Mouse (Mus musculus): ENCODE results near the gene Plekhh2.

Gene Plekhh2

DNA sequence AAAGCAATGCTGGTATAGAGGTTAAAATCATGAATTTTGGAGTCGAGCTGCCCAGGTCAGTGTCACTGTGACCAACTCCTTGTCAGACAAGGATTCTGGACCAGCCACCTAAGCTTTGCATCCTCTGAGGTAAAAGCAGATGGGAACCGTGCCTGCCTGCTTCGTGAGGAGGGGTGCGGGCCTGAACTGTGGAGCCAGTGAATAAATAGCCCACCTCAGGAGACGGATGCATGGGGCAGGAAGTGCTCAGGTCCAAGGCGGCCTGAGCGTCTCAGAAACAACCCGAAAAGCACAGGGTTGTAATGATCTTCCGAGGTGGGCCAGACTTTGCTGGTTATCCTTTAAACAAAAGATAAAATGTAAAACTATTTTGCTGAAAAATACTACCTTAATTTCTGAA lies 133.4 kb downstream of the Plekhh2 start:
- no peaks in the 10 kb centered on the region for H3K27me3 ChIP-seq (ENCODE audit: control insufficient read depth, insufficient read depth, low read length, poor library complexity, severe bottlenecking)
- no peak for DNase-seq (ENCODE audit: low read depth, low spot score)
- H3K36me3 ChIP-seq (ENCODE audit: control insufficient read depth, insufficient read depth, low read length, poor library complexity, severe bottlenecking) = no peaks in the 10 kb centered on the region

DNA sequence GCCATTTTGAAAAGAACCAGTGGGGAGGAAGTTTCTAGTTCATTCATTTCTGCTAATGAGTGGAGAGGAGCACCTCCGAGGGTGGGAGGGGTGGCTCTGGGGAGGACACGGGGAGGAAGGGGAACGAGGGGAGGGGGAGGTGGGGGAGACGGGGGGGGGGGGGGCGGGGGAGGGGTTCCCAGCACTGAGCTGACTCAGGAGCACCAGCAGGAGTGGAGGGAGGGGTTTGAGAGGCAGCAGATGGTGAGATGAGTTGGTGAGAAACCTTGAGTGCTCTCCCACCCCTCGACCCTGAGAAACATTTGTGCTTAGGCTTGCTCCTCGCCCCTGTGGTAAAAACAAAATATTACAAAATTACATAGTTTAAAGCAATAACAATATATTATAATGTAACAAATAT lies 134.2 kb downstream of the Plekhh2 start:
- no peaks in the 10 kb centered on the region for H3K27me3 ChIP-seq (ENCODE audit: control insufficient read depth, insufficient read depth, low read length, poor library complexity, severe bottlenecking)
- H3K36me3 ChIP-seq (ENCODE audit: control insufficient read depth, insufficient read depth, low read length, poor library complexity, severe bottlenecking) = no peaks in the 10 kb centered on the region
- no peak for DNase-seq (ENCODE audit: low read depth, low spot score)

DNA sequence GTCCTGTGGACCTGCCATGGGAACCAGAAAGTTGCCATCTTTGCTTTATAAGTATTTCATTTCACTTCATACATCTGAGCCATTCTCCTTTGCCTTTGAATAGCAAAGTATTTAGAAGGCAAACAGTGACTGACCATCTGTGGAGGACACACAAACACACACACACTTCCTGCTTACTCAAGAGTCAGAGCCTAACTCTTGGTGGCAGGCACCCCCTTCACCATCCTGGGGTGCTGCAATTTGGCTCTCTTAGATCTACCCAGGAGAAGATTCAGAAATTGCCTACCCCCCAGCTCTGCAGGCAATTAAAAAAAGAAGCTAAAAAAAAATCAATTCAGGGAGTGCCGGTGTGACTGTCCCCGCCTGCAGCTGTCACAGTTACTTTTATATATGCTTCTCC lies 134.8 kb downstream of the Plekhh2 start:
- Histone ChIP-seq H3K27me3 (ENCODE audit: control insufficient read depth, insufficient read depth, low read length, poor library complexity, severe bottlenecking) (no peaks in the 10 kb centered on the region), H3K36me3 (ENCODE audit: control insufficient read depth, insufficient read depth, low read length, poor library complexity, severe bottlenecking) (no peaks in the 10 kb centered on the region)
- no peak for DNase-seq (ENCODE audit: low read depth, low spot score)

DNA sequence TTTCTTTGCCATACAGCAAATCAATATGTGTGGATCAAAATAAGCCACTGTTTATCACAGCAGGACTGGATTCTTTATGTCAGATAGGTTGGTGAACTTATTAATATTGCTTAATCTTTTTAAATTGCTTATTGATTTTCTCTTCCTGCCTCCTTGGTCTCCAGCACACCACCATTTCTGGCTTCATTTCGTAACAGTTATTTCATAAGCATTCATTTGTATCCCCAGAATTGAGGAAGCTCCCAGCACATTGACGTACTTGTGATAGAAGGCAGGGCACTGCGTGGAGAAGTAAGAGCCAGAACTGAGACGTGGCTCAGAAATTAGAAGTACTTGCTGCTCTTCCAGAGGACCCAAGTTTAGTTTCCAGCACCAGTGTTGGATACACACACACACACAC lies 135.9 kb downstream of the Plekhh2 start:
- Histone ChIP-seq H3K27me3 (ENCODE audit: control insufficient read depth, insufficient read depth, low read length, poor library complexity, severe bottlenecking) (no peaks in the 10 kb centered on the region), H3K36me3 (ENCODE audit: control insufficient read depth, insufficient read depth, low read length, poor library complexity, severe bottlenecking) (no peaks in the 10 kb centered on the region)
- no peak for DNase-seq (ENCODE audit: low read depth, low spot score)

DNA sequence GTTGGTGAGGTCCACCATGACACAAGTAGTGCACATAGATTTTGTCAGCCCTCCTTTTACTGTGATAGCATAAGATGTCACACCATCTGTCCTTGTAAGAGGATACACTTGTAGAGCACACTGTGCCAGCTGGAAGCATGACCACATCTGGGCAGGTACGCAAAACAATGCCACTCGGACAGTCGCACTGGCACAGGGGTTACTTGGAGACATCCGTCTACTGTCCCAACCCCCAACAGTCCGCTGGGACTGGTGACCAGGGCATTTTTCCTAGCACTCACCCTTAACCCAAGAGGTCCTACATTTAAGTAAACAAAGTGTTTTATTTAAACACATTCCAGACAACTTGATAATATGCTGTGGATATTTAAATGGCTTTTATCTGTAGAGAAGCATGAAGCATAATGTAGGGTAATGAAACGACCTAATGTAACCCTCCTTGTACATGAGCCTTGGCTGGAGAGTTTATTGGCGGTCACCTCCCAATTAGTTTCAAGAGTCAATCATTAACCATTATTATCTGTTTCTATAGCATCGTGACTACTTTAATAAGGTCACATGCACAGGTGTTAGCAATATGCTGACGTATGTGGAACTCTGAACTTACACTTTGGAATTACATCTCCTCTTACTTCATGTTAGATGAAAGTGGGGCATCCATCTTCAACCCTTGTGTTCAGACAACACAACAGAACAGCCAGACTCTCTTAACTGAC lies 138.8 kb downstream of the Plekhh2 start:
- Histone ChIP-seq H3K36me3 (ENCODE audit: control insufficient read depth, insufficient read depth, low read length, poor library complexity, severe bottlenecking) (no peaks in the 10 kb centered on the region), H3K27me3 (ENCODE audit: control insufficient read depth, insufficient read depth, low read length, poor library complexity, severe bottlenecking) (no peaks in the 10 kb centered on the region)
- DNase-seq (ENCODE audit: low read depth, low spot score) = no peak

DNA sequence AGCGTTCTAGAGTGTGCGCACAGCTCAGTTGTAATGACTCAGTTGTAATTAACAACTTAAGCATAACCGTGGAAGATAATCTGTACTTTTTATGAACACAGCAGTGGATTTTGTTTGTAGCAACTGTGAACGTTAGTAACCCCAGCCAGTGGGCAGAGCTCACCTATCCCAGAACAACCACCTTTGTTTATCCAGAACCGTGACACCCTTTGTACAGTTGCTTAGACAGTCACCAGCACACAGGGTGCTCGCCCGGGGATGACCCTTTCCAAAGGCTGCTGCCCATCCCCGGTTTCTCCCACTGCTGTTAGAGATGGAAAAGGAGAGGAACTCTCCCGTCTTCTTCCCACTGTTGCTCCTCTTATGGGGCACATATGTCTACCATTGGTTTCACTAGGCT lies 141.8 kb downstream of the Plekhh2 start:
- no peak for DNase-seq (ENCODE audit: low read depth, low spot score)
- H3K36me3 ChIP-seq (ENCODE audit: control insufficient read depth, insufficient read depth, low read length, poor library complexity, severe bottlenecking) = no peaks in the 10 kb centered on the region
- no peaks in the 10 kb centered on the region for H3K27me3 ChIP-seq (ENCODE audit: control insufficient read depth, insufficient read depth, low read length, poor library complexity, severe bottlenecking)

DNA sequence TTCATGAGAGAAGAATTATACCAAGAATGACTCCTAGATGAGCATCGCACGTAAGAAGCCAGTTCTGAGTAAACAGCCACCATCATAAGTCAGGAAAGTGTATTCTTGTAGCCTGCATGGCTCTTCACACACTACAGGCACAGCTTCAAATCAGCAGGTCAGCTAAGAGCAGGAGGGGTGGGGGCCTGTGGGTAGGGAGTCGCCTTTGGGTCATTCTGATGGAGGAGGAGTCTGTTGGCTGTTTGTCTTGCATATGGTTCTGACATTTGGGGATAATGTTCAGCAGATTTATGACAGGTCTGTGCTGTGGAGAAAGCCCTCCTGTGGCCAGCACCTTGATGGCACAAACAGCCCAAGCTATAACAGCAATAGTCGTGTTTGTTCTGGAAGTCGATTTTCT lies 144.5 kb downstream of the Plekhh2 start:
- no peaks in the 10 kb centered on the region for H3K36me3 ChIP-seq (ENCODE audit: control insufficient read depth, insufficient read depth, low read length, poor library complexity, severe bottlenecking)
- no peak for DNase-seq (ENCODE audit: low read depth, low spot score)

DNA sequence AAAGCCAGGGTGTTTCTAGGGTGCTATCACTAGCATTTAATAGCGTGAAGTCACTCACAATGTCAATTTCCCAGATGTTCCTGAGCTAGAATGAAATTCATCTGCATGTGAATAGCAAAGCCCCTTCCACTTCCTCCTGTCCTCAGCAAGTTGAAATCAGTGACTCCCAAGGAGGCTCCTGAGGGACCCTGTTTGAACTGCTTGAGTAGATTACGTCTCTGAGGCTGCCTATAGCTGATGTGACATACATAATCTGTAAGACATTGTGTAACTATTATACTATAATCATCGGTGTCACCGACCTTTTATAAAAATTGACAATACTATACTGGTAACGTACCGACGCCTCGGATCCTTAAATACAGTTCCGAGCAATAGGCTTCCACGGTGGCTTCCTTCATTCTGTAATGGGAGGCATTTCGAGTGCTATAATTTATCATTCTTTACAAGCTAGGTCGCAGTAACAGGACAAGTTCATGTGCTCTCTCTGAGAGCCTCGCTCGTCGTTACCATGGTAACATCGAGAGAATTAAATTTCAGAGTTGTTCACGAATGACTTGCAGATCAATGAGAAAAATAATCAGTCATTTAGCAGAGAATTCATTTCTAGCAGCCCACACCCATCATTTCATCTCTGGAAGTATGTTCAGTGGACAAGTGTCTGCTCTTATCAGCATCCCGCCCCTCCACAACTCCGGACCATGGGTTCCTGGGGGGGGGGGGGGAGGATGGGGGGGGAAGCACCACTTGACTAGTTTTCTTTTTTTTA lies 145.1 kb downstream of the Plekhh2 start:
- DNase-seq (ENCODE audit: low read depth, low spot score) = no peak
- Histone ChIP-seq H3K27me3 (ENCODE audit: control insufficient read depth, insufficient read depth, low read length, poor library complexity, severe bottlenecking) (no peaks in the 10 kb centered on the region), H3K36me3 (ENCODE audit: control insufficient read depth, insufficient read depth, low read length, poor library complexity, severe bottlenecking) (no peaks in the 10 kb centered on the region)

More for the DNA sequence above, 144.5 kb downstream of the Plekhh2 start:
- no peaks in the 10 kb centered on the region for H3K27me3 ChIP-seq (ENCODE audit: control insufficient read depth, insufficient read depth, low read length, poor library complexity, severe bottlenecking)

DNA sequence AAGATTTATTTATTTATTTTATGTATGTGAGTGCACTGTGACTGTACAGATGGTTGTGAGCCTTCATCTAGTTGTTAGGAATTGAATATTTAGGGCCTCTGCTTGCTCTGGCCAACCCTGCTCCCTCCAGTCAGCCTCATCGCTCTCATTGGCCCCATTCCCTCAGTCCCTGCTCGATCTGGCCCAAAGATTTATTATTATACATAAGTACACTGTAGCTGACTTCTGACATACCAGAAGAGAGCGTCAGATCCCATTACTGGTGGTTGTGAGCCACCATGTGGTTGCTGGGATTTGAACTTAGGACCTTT lies 145.7 kb downstream of the Plekhh2 start:
- no peak for DNase-seq (ENCODE audit: low read depth, low spot score)
- H3K27me3 ChIP-seq (ENCODE audit: control insufficient read depth, insufficient read depth, low read length, poor library complexity, severe bottlenecking) = no peaks in the 10 kb centered on the region
- no peaks in the 10 kb centered on the region for H3K36me3 ChIP-seq (ENCODE audit: control insufficient read depth, insufficient read depth, low read length, poor library complexity, severe bottlenecking)

DNA sequence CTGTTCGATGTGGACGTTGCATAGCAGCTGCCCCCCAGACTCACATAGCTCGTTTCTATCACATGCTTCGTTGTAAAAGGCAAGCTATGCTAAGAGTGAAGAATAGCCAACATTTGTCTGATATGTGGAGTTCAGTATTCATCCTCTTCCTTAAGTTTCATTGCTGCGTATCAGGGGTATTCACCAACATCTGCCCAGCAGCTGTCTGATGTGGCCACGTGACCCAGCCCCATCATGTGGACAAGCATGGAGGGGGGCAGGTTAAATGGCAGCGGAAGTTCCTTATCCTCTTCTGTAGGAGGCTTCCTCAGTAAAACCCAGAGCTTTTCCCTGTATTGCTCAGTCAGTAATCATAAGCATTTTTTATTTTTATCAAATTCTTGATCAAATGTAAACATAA lies 146.1 kb downstream of the Plekhh2 start:
- no peak for DNase-seq (ENCODE audit: low read depth, low spot score)
- Histone ChIP-seq H3K27me3 (ENCODE audit: control insufficient read depth, insufficient read depth, low read length, poor library complexity, severe bottlenecking) (no peaks in the 10 kb centered on the region), H3K36me3 (ENCODE audit: control insufficient read depth, insufficient read depth, low read length, poor library complexity, severe bottlenecking) (no peaks in the 10 kb centered on the region)

DNA sequence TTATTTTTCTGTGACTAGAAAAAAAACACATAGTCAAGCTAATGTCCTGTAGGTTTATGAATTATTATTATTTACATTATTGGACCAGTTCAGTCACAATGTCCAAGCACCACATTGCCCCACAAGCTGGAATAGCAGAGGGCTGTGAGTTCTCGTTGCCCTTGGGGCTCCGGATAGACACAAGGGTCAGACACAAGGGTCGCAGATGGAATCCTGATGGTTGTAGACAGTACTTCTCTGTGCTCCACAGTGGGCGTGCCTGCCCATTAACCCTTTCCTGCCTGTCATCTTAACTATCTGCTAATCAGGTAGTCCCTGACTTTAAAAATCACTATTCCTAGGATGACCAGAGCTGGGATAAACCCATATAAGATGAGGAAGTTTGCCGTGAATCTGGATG lies 146.5 kb downstream of the Plekhh2 start:
- no peak for DNase-seq (ENCODE audit: low read depth, low spot score)
- no peaks in the 10 kb centered on the region for H3K27me3 ChIP-seq (ENCODE audit: control insufficient read depth, insufficient read depth, low read length, poor library complexity, severe bottlenecking)
- H3K36me3 ChIP-seq (ENCODE audit: control insufficient read depth, insufficient read depth, low read length, poor library complexity, severe bottlenecking) = no peaks in the 10 kb centered on the region

DNA sequence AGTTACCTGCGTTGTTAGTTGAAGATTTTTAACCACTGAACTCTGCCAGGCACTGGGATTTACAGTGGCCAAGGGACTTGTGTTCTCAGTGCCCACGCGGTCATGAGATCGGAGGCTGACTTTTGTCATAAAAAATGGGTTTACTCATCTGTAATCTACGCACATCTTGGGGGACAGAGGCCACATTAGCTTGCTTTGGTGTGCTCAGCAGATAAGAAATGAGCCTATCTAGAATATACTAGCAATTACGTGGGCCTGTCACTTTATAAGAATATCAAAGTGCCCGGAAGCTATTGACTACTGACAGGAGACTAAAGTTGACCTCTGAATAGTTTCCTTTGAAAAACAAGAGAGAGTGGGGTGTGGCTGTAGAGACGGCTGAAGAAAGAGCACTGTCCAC lies 147.3 kb downstream of the Plekhh2 start:
- no peak for DNase-seq (ENCODE audit: low read depth, low spot score)
- H3K27me3 ChIP-seq (ENCODE audit: control insufficient read depth, insufficient read depth, low read length, poor library complexity, severe bottlenecking) = no peaks in the 10 kb centered on the region
- no peaks in the 10 kb centered on the region for H3K36me3 ChIP-seq (ENCODE audit: control insufficient read depth, insufficient read depth, low read length, poor library complexity, severe bottlenecking)

DNA sequence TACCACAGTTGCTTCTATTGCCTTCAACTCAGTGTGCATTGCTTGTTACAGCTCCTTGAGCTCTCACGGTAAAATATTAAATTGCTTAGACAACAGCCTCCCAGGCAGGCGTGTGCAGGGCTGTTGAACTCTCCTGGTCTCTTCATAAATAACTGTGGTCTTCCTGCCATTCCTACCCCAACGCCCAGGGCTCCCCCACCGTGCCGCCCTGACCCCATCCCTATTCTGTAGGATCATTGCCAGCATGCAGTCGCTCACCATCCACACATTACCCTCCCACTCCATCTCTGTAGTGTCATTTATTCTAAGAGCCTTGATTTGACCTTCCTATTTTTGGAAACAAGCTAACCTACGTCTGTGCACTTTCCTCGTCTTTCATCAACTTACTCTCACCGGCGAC lies 153.4 kb downstream of the Plekhh2 start:
- Histone ChIP-seq H3K36me3 (ENCODE audit: control insufficient read depth, insufficient read depth, low read length, poor library complexity, severe bottlenecking) (no peaks in the 10 kb centered on the region), H3K27me3 (ENCODE audit: control insufficient read depth, insufficient read depth, low read length, poor library complexity, severe bottlenecking) (no peaks in the 10 kb centered on the region)
- no peak for DNase-seq (ENCODE audit: low read depth, low spot score)

DNA sequence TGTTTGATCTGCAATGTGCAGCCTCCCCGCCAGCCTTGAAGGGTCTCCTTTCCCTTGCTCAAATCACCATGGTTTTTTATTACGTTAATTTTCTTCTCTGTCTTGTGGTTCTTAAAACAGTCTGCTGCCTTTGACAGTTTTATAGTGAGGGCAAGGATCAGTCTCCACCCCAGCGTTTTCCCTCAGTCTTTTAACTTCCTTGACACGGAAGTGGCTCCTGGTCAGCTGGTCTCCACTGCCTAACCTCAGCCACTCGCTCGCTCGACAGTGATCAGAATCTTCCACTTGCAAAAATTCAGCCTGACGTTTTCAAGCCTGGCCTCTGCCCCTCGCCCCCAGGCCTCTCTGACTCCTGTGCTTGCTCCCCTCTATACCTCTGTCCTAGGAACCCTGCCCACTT lies 154.0 kb downstream of the Plekhh2 start:
- Histone ChIP-seq H3K27me3 (ENCODE audit: control insufficient read depth, insufficient read depth, low read length, poor library complexity, severe bottlenecking) (no peaks in the 10 kb centered on the region), H3K36me3 (ENCODE audit: control insufficient read depth, insufficient read depth, low read length, poor library complexity, severe bottlenecking) (no peaks in the 10 kb centered on the region)
- no peak for DNase-seq (ENCODE audit: low read depth, low spot score)

DNA sequence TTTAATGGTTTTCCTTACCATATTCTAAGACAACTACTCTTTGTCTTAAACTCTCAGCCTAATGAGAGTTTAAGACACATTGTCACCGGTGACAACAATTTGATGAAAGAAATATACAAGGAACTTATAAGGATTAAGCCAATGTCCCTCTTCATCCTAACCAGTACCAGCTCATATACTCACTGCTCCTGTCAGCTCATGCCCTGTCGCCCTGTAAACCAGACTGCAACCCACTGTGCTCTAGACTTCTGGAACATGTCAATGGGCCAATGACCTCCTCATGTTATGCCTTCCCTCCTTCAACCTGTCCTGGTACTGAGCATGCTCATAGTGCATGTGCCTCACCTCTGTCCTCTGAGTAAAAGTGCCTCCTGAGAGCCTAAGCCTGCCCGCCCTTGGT lies 156.2 kb downstream of the Plekhh2 start:
- H3K27me3 ChIP-seq (ENCODE audit: control insufficient read depth, insufficient read depth, low read length, poor library complexity, severe bottlenecking) = no peaks in the 10 kb centered on the region
- no peak for DNase-seq (ENCODE audit: low read depth, low spot score)
- no peaks in the 10 kb centered on the region for H3K36me3 ChIP-seq (ENCODE audit: control insufficient read depth, insufficient read depth, low read length, poor library complexity, severe bottlenecking)

All from splenic B cell, adult 2 months (primary cell).